Mouse (Mus musculus) monocyte, adult 2 months (primary cell): ENCODE measurements at regions not wholly inside any gene's neighbourhood (a gene's known extent, or its start where the extent isn't known, plus 50 kb on each side); places are given as distances from the start of the nearest gene placed in this dataset.

Experiments
- DNase-seq, 2 experiments: peaks; one replicate each; pipeline ENCODE4 v3.0.0; 2022; ENCODE audit warnings: low spot score in 2 of 2, low read depth in 1 of 2

DNA sequence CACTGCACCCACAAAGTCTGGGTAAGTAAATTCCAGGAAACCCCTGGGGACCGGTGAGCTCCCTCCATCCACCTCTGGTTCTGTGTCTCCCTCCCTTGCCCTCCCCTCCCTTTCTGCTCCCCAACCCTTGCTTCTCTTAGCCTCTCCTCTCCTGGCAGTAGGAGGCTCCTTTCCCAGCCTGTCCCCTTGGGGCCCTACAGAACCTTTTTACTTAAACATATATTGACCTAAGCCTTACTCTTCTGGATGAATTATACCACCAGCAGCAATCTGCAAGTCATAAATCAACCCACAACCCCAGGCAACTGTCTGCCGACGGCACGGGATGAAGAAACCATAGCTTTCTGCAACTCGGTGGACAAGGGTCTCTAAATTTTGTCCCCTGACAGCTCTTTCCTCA is 380.7 kb upstream of the Tbx3 start:
- DNase-seq: no peak

DNA sequence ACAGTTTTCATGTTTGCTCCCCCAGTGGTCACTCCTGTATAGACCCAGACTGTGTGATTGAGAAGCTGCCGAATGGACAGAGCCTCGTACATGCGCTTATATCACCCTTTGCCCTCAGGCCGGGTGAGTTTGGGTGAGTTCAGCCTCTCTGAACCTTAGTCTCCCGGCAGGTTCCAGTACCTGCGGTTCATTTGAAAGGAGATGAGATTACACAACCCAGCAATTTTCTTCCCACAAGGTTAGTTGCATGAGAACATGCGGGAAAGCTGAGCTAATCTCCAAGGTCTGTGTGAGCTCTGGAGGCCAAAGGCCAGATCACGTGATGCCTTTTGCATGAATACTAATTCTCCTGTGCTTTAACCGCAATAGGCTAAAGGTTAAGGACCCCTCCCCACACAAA is 378.1 kb upstream of the Tbx3 start:
- no peak for DNase-seq

DNA sequence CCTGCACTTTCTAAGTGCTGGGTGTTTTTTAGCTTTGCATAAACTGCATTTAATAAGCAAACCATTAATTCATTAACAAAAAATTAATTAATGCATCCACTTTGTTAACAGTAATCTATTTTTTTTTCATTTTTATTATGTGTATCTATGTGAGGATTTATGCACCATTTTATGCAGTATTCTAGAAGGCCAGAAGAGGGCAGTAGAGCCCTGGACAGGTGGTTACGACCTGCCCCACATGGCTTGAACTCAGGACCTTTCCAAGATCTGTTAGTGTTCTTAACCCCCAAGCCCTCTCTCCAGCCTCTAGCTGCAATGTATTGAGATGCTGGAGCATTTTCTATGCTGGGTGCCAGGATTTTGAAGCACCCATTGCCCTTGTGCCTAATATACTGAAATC is 377.6 kb upstream of the Tbx3 start:
- DNase-seq: no peak

DNA sequence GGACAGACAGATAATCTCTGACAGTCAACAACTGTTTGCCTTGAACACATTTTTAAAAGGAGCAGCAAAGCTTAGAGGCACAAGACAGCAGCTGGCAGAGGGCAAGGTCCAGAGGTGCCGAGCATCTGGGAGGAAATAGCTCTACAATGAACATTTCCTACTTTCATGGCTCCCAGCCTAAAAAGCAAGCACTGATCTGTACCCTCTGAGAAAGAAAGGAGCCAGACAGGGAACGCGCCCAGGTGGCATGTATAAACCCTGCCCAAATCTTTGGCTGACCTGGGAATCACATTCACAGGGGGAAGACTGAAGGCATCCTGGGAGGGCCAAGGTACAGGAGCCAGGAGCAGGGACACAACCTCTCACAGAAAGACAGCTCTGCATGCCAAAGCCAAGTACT is 371.2 kb upstream of the Tbx3 start:
- DNase-seq: no peak

DNA sequence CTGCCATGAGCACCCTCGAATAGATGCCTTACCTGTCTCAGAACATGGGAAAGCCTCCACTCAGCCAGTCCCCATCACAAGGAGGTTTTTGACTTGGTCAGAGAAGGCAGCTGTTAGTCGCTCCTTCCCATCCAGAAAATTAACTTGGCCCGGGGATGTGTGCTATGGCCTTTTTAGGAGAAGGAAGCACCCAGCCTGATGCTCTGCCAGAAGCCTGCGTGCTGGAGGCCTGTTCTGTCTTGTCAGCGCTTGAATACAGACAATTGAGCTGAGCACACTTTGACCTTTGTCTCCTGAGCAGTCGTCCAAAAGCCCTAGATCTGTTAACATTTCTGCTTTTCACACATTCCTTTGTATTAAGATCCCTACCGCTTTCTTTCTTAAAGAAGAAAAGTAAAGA is 370.4 kb upstream of the Tbx3 start:
- DNase-seq: no peak

DNA sequence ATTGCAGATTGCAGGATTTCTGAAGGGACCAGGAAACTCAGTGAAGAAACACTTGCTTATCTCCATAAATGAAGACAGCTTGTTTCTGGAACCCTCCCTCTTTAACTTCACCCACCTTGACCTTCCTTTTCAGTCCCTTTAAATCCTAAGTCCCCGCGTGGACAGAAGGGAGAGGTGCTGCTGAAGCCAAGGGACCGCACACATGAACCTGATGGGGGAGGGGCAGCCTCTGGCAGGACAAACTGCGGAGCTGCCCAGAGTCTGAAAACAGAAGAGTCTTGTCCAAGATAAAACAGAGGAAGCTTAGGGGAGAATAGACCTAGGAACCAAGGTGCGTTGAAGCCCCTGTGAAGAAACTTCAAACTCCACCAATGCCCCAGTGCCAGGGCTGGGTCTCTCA is 368.9 kb upstream of the Tbx3 start:
- DNase-seq: no peak

DNA sequence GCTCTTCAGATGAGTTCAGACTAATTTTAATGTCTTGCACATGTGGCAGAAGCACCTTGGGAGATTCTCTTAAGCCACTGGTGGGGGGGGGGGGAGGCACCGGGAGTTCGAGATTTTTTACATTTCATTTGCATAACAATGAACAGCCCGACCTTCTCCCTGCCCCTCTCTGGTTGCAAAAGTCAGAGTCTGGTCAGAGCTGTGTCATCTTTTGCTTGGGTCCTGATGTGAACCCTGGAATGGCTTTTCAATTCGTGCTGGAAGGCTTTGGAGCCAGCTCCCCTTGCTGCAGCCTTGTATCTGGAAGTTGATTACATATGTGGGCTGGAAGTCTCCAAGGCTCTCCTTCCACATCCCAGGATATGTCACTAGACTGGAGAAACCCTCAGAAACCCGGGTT is 365.7 kb upstream of the Tbx3 start:
- DNase-seq: no peak

DNA sequence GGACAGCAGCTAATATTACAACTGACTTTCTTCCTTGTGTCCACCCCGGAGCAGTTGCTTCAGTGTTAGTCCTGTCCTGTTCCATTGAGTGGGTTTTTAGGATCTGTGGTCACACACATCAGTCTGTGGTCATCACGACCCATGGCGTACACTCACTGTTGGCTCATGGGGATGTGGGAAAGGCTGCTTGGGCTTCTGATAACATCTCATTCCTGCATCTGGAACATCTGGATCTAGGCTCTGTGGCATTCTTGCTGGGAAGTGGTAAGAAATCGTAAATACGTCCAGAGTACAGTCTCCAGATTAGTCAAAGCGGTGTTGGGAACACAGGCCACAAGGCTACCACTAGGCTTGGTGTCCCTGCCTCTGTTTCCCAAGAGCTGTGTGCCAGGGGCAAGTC is 362.7 kb upstream of the Tbx3 start:
- no peak for DNase-seq

DNA sequence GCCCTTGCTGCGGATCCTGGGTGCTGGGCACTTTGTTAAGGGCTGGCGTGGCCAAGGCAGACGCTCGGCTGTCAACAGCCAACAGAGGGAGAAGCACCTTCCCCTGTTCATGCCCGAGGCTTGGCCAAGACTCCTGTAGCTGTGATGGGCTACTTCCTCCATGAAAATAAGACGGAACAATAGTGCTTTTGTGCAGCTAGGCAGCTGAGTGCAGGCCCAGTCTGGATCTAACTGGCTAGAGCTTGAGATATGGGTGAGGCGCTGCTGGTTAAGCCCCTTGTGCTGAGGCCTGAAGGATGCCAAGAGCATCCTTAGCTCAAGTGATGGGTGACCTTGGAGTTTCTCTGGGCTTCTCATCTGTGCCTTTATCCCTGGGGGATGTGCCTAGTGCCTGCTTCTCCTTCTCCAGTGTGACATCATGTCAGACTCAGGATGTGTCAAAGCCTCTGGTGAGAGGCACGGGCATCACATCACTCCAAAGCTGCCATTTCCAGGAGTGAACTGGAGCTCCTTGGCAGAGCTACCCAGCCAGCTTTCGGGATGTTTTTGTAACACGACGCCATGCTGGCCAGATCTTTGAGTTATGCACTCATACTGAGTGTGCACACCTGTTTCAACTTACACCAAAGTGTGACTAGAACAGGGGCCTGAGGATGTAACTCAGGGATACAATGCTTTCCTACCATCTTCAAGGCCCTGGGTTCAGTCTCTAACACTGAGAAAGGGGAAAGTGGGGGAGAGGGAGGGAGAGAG is 360.1 kb upstream of the Tbx3 start:
- DNase-seq: no peak

DNA sequence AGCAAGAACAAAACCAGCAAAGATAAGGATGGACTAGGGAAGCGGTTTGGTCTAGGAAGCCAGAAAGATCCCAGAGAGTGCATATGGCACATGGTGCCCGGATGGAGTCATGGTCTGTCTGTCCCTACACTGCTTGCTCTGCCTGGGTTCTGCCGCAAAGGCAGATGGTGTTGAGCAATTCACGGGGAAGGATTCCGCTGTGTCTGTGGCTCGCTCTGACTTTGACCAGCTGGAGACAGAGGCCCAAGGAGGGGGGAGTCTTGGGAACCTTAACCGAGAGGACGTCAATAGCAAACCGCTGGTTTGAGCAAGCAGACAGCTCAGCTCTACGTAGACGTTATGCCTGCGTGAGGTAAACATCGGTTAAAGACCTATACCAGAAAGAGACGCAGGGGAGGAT is 357.7 kb upstream of the Tbx3 start:
- no peak for DNase-seq

DNA sequence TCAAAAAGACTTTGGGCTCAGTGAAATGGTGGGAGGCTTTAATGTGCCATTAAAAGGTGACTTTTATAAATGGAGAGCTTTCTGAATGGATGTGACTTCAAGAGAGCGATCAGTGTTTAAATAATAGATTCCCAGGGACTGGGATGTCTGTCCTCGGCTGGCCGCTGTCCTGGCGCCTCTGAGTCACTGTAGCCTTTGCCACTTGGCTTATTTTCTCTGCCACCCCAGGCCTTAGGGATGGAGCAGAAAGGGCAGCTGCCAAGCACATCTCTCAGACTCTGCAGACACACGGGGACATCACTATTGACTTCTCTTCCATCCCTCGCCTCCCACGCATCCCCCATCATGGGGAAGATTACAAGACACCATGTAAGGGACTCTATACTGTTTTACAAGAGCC is 355.3 kb upstream of the Tbx3 start:
- no peak for DNase-seq

DNA sequence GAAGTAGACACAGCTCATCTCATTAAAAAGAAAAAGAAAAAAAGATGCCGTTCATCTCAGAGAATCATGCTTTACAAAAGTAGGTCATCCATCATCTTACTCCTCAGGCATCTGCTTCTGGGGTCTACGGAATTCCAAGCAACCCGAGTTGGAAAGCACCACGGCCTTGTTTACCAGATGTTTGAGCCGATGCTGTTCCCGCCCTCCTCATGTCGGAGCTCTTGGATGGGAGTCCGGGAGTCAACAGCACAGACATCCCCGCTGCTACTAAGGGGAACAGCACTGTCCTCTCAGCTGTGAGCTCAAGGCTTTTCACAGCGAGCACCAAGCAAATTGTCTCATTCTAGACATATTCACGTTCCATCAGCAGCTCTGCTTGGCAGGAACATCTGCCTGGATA is 352.9 kb upstream of the Tbx3 start:
- DNase-seq: no peak

DNA sequence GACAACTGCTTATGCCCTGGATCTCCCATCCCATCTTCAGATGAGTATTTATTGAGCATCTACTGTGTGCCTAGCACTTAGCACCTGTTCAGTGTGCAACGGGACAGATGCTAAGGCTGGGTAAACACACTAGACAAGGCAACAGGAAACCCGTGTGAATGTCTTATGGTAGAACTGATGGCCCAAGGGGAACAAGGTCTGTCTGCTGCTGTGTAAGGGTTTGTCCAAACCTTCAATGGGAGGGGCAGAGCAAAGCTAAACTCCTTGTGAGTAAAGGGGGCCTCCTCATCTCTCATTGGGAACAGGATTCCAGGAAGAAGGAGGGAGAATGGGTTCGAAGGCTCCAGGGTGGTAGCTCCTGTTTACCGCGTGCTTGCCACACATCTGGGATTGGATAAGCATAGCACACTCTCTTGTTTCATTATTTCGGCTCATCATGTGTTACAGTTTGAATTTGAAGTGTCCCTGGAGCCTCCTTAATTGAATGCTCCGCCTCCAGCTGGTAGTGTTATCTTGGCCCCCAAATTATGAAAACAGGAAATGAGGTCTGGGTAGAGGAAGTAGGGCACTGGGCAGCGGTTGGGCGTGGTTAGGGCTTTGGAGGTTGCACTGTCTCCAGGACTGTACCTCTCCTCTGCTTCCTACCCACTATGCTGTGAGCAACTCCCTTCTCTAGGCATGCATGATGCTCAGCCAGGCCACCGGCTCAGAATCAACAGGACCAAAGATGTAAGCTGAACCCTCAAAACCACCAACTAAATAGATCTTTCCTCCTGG is 348.9 kb upstream of the Tbx3 start:
- DNase-seq: peak; percentile 8 to 24

DNA sequence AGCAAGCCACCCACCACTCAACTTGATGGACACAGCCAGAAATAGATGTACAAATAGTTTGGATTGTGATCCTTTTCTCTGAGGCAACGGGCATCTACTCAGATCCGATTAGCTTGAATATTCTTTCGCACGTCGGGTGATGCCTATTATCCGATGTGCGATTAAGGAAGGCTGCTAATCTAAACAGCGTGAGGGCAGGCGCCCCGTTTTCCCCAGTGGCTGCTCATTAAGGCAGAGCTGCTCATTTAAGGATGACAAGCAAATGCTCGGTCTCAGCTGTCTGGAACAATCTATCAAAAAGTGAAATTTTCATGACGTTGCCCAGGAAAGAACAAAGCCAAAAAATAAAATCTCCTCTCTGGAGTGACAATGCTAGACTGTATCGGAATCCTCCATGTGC is 348.1 kb upstream of the Tbx3 start:
- no peak for DNase-seq

DNA sequence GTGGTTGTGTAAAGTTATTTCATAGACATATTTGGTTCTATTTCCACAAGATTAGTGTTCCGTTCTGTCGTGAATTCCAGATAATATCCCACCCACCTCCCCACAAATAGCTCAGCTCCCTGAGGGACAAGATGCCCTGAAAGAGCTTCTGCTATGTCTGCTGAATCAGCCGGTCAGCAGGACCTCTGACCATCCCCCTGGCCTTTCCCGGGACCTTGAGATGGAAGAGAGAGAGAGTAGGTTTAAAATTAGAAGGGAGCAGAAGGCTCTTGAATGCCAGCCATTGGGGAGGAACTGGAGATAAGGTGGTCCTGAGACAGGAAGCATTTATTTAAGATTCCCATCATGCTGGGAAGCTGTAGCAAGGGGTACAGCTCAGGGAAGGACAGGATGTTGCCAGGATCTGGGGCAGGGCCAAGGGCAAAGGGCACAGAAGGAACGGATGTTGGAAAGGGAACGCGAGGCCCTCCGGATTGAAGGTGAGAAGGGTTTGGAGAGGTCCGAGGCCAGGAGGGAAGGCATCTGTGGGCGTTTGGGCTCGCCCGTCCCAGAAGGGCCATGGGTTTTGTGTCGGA is 344.7 kb upstream of the Tbx3 start:
- no peak for DNase-seq

DNA sequence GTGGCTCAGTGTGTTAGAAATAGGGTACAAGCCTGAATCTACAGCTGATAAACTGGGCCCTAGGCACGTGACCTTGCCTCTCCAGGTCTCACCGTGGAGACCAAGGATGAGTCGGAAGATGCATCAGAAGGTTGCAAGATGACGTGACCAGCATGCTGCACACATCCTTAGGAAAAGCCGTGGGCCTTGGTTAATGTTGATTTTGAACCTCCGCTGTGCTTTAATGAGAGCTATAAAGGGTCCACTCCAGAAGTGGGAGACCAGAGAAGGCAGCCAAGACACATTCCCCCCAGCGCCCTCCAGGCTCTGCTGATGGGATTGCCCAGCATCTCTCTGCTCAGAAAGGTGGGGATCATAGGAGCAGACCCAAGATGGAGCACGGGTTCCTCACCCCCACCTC is 343.6 kb upstream of the Tbx3 start:
- DNase-seq: no peak

DNA sequence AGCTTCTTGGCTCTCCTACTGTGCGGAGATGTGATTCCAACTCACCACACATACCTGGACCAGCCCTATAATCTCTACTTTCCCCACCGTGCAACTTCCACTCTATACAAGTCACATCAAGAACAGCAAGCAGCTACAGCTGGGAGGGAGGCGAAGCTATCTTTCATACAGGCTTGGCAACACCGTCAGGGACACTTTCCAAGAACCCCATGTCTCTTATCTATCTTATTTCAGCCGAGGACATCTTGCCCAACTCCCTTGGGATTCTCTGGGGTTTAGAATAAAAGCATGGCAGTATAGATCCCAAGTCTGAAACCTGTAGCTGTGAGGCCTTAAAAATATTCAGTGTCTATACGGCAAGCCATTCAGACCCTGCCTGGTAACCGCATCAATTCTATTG is 341.5 kb upstream of the Tbx3 start:
- no peak for DNase-seq

DNA sequence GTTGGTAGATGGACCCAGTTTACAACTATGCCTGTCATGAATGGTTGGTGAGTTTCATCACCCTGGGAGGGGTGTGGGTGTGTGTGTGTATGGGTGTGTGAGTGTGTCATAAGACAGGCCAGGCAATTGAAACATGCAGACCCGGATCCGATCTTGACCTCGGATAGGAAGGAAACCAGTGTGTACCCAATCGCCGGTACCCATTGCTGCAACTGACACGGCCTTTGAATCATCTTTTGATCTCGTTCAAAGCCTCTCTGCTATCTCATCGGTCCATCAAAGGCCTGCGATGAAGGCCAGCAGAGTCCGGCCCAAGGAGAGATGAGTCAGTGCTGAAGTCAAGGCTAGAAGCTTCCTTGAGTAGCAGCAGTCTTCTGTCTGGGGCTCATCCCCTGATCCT is 341.1 kb upstream of the Tbx3 start:
- no peak for DNase-seq

DNA sequence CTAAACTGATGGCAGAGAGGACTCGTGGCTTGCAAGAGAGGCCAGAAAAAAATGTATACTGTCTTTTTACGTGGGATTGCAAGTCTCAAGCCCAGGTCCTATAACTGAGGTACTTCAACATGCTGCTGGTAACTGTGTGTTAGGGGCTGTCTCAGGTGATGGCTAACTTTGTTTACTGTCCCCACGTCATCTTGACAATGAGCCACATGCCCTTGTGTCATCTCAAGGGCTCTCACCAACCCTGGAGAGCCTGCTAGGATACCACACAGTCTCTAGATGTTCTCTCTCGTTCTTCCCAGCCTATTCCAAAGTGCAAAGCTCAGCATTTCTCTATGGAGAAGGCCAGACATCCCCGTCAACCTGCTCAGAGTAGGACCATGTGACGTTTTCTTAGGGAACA is 340.6 kb upstream of the Tbx3 start:
- no peak for DNase-seq

DNA sequence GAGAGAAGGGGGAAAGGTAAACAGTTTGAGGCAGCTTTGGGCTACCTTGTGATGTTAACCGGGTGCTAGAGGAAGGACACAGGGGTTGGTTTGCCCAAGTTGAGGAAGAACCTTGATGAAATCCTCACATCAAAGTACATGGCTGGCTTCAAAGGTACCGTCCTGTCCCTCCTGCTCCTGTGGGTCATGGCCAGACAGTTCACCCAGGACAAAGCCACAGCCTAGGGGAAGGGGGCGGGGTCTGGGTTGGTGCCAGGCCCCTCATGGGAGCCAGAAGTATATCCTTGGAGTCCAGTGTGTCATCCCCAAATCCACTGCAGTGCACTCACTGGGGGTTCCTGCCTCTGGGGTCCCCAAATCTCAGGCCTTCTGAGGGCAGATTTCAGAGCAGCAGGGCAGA is 339.0 kb upstream of the Tbx3 start:
- DNase-seq: no peak

DNA sequence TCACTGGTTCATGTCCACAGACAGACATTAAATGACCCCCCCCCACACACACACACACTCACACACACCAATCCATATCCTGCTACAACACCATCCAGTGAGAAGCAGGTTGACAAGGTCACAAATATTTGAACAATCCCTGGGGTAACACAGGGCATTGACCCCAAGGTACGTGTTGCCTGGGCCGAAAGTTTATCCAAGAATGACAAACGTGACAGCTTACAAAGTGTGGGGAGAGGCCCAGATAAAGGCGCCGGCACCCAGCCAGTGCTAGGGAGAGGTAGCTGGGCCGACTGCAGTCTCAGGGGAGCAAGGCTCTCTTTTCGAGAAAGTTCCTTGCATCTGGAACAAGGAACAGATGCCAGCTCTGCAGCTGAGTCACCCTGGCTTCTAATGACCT is 337.8 kb upstream of the Tbx3 start:
- no peak for DNase-seq

DNA sequence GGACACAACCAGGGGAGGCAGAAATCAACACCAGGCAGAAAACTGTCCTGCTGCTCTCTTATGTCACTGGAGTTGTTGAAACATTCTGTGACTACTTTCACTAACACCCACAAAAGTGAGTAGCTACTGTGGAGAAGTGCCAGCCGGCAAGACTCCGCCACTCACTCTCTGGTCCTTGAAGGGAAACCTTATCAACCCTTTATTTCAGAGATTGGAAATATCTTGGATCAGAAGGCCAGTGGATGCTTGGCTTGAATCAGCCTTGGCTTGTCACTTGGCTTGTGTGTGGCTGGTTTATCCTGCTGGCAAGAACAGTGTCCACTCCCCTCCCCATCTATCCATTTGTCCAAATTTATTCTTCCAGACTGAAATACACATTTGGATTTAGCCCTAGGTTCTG is 335.3 kb upstream of the Tbx3 start:
- DNase-seq: no peak

DNA sequence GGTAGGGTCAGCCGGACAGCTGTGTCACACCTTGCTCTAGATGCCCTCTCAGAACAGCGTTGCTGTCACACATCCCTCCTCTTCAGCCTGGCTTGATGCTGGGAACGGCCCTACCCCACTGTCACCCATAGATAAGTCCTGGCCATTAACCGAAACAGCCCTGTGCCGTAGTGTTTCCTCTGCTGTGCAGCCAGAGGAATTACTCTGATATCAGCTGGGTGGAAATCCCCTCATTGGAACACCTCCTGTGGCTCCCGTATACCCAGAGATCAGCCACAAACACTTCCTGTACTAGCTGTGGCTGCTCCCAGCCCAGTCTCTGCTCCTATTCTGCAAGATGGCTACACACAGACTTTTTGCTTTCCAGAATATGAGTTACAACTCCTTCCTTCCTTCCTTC is 334.5 kb upstream of the Tbx3 start:
- no peak for DNase-seq
